21 mouse cellular contexts compared by ENCODE assay signal in genomic region chr2:75691316-75691715, GRCm38 (mm10). TPM values are rescaled to one million over a fixed set of nuclear protein-coding genes. Genes with fewer than 3 reads are reported as not detected.
DNase-seq lines count a peak whose midpoint lies in the region; ATAC-seq lines count a peak whose summit lies in the region.
"Had no signal": no experiment of that assay in that cellular context is flagged by ENCODE, and none has a peak within 500 bp of the region (broad histone marks: within the 10 kb centered on the region; RNA-seq: fewer than 3 reads in every experiment).

No protein-coding gene starts in this region.

- WGBS in heart, embryonic 10.5 days = 49% methylated on average over 8 of the region's 8 CpGs
- 42% methylated on average over 8 of the region's 8 CpGs for WGBS in heart, embryonic 14.5 days
- 52% methylated on average over 8 of the region's 8 CpGs for WGBS in heart, embryonic 16.5 days
- WGBS in midbrain, embryonic 16.5 days = 82% methylated on average over 8 of the region's 8 CpGs

- H3K4me1 ChIP-seq in heart, embryonic 10.5 days = peaks cover 78% of the 10 kb centered on the region
- H3K4me1 ChIP-seq in heart, embryonic 14.5 days (ENCODE audit: control insufficient read depth in 2 of 2, insufficient read depth in 2 of 2, low read length in 2 of 2) = peaks cover 38 to 81% of the 10 kb centered on the region in 2 experiments
- peaks cover 63% of the 10 kb centered on the region for H3K4me1 ChIP-seq in heart, embryonic 16.5 days (ENCODE audit: control insufficient read depth, insufficient read depth, low read length)
- no peaks in the 10 kb centered on the region for H3K4me1 ChIP-seq in midbrain, embryonic 16.5 days (ENCODE audit: control insufficient read depth, insufficient read depth, low read length)
- H3K4me1 ChIP-seq: forebrain, embryonic 15.5 days had no signal

- H3K27ac ChIP-seq in heart, embryonic 10.5 days = no peak overlapping the region
- peak overlapping the region in 1 of 2 experiments; percentile 57; a peak in 3 of 4 replicates for H3K27ac ChIP-seq in heart, embryonic 14.5 days (replicated peaks in 1 of 2; ENCODE audit: control insufficient read depth in 1 of 2, insufficient read depth in 1 of 2, low read depth in 2 of 2, low read length in 2 of 2)
- H3K27ac ChIP-seq in heart, embryonic 16.5 days (ENCODE audit: low read length) = peak overlapping the region; percentile 41; the same call in 1 of the 2 replicates
- no peak overlapping the region for H3K27ac ChIP-seq in midbrain, embryonic 16.5 days (ENCODE audit: low read length)
- H3K27ac ChIP-seq: embryonic facial prominence, embryonic 12.5 days; forebrain, embryonic 15.5 days; hindbrain, embryonic 10.5 days; hindbrain, embryonic 14.5 days; intestine, embryonic 15.5 days had no signal

- H3K36me3 ChIP-seq in heart, embryonic 10.5 days = 0 out of 2 replicates have a peak, but pooled peaks cover 3% of the 10 kb centered on the region
- H3K36me3 ChIP-seq in heart, embryonic 14.5 days (ENCODE audit: control insufficient read depth, insufficient read depth, low read length) = 0 out of 2 replicates have a peak, but pooled peaks cover 8% of the 10 kb centered on the region
- H3K36me3 ChIP-seq in heart, embryonic 16.5 days (ENCODE audit: control insufficient read depth, insufficient read depth) = no peaks in the 10 kb centered on the region
- no peaks in the 10 kb centered on the region for H3K36me3 ChIP-seq in midbrain, embryonic 16.5 days (ENCODE audit: control insufficient read depth, insufficient read depth, low read length)
- H3K36me3 ChIP-seq: embryonic facial prominence, embryonic 12.5 days; forebrain, embryonic 15.5 days; hindbrain, embryonic 10.5 days had no signal

- H3K4me3 ChIP-seq in heart, embryonic 10.5 days = no peak overlapping the region
- no peak overlapping the region for H3K4me3 ChIP-seq in heart, embryonic 14.5 days (ENCODE audit: control insufficient read depth in 1 of 2, insufficient read depth in 1 of 2, low read depth in 1 of 2, low read length in 2 of 2)
- no peak overlapping the region for H3K4me3 ChIP-seq in heart, embryonic 16.5 days (ENCODE audit: low read length)
- no peak overlapping the region for H3K4me3 ChIP-seq in midbrain, embryonic 16.5 days (ENCODE audit: low read depth, low read length)
- H3K4me3 ChIP-seq: embryonic facial prominence, embryonic 12.5 days; forebrain, embryonic 15.5 days; hindbrain, embryonic 10.5 days; intestine, embryonic 15.5 days had no signal

- no peak overlapping the region for H3K9ac ChIP-seq in heart, embryonic 14.5 days (ENCODE audit: low read length)
- no peak overlapping the region for H3K9ac ChIP-seq in heart, embryonic 16.5 days (ENCODE audit: low read length)
- no peak overlapping the region for H3K9ac ChIP-seq in midbrain, embryonic 16.5 days (ENCODE audit: low read depth, low read length)
- H3K9ac ChIP-seq: embryonic facial prominence, embryonic 12.5 days; forebrain, embryonic 15.5 days; hindbrain, embryonic 14.5 days; intestine, embryonic 15.5 days had no signal

- H3K27me3 ChIP-seq in heart, embryonic 10.5 days (ENCODE audit: insufficient read depth, poor library complexity, severe bottlenecking) = no peaks in the 10 kb centered on the region
- no peaks in the 10 kb centered on the region for H3K27me3 ChIP-seq in heart, embryonic 14.5 days (ENCODE audit: control insufficient read depth, insufficient read depth, low read length)
- H3K27me3 ChIP-seq in heart, embryonic 16.5 days (ENCODE audit: control insufficient read depth, insufficient read depth, low read length) = no peaks in the 10 kb centered on the region
- no peaks in the 10 kb centered on the region for H3K27me3 ChIP-seq in midbrain, embryonic 16.5 days (ENCODE audit: control insufficient read depth, insufficient read depth, low read depth, low read length)
- H3K27me3 ChIP-seq: CH12.LX; embryonic facial prominence, embryonic 12.5 days; forebrain, embryonic 15.5 days; intestine, embryonic 15.5 days; Patski had no signal

- peak overlapping the region; percentile 41 for H3K4me2 ChIP-seq in heart, embryonic 14.5 days (ENCODE audit: low read length)
- no peak overlapping the region; the same call in 1 of the 2 replicates for H3K4me2 ChIP-seq in heart, embryonic 16.5 days (ENCODE audit: low read depth, low read length)
- H3K4me2 ChIP-seq in midbrain, embryonic 16.5 days (ENCODE audit: low read length) = no peak overlapping the region
- H3K4me2 ChIP-seq: embryonic facial prominence, embryonic 12.5 days; forebrain, embryonic 15.5 days; hindbrain, embryonic 14.5 days; intestine, embryonic 15.5 days had no signal

- ATAC-seq in heart, embryonic 14.5 days (ENCODE audit: insufficient number of reproducible peaks, insufficient read depth, low FRiP score, low read depth) = no peak
- ATAC-seq in heart, embryonic 16.5 days (replicated peaks; ENCODE audit: extremely low read depth, insufficient read depth, low FRiP score) = 0 out of 2 replicates have a peak, but pooled peaks have one; percentile 24
- no peak for ATAC-seq in midbrain, embryonic 16.5 days
- ATAC-seq: activated CD4-positive, CD25-positive, alpha-beta regulatory T cell, adult 4 months; forebrain, embryonic 15.5 days; intestine, embryonic 15.5 days; Patski had no signal

- peak; percentile 3 for DNase-seq in gastrocnemius, postnatal 10 days
- no peak for DNase-seq in gastrocnemius, adult 18-20 months (ENCODE audit: low spot score)
- peak; percentile 67 for DNase-seq in heart, embryonic 10.5 days (ENCODE audit: low spot score)
- no peak for DNase-seq in heart, adult 18-20 months
- no peak for DNase-seq in heart, adult 9 months (ENCODE audit: low spot score in 2 of 2)
- DNase-seq: adrenal gland, postnatal 14 days; cerebellum, adult 11-12 months; cerebellum, adult 9-10 months; cerebellum, postnatal 25 days; kidney, adult 2 months had no signal

- H3K9me3 ChIP-seq in heart, embryonic 10.5 days = no peaks in the 10 kb centered on the region
- no peaks in the 10 kb centered on the region for H3K9me3 ChIP-seq in heart, embryonic 14.5 days (ENCODE audit: control insufficient read depth, low read length)
- no peaks in the 10 kb centered on the region for H3K9me3 ChIP-seq in heart, embryonic 16.5 days (replicated peaks; ENCODE audit: control insufficient read depth, low read length)
- no peaks in the 10 kb centered on the region for H3K9me3 ChIP-seq in midbrain, embryonic 16.5 days (replicated peaks; ENCODE audit: control insufficient read depth, low read length, poor library complexity, severe bottlenecking)
- H3K9me3 ChIP-seq: embryonic facial prominence, embryonic 12.5 days; forebrain, embryonic 15.5 days; hindbrain, embryonic 10.5 days; intestine, embryonic 15.5 days had no signal

RNA-seq across cellular contexts. Expression of gene Nfe2l2, which starts 13.1 kb away (rescaled TPM):
- 10 to 100 TPM; 28.4 to 33.3 TPM for total RNA-seq in gastrocnemius, postnatal 10 days (2021)
- 10 to 100 TPM; 34.2 to 51.0 TPM for total RNA-seq in gastrocnemius, adult 18-20 months (2021)
- polyA plus RNA-seq in heart, embryonic 10.5 days (2016; fragmentation: Nextera tagmentation; extraction: Ambion mirVana) = 42.8 and 45.0 TPM in 2 replicates
- 10 to 100 TPM; 58.8 to 61.7 TPM for total RNA-seq in heart, adult 18-20 months (2021)
- polyA plus RNA-seq in heart, embryonic 14.5 days (2014; fragmentation: Nextera tagmentation; extraction: Ambion mirVana) = 52.5 and 55.3 TPM in 2 replicates
- polyA plus RNA-seq in heart, embryonic 16.5 days (2015; fragmentation: Nextera tagmentation; extraction: Ambion mirVana) = 58.3 and 61.3 TPM in 2 replicates
- 9.3 and 9.8 TPM in 2 replicates for polyA plus RNA-seq in midbrain, embryonic 16.5 days (2015; fragmentation: Nextera tagmentation; extraction: Ambion mirVana)

RNA-seq across cellular contexts. Expression of gene Hnrnpa3, which starts 32.3 kb away (rescaled TPM):
- total RNA-seq in gastrocnemius, postnatal 10 days (2021) = 100 to 1,000 TPM; 280 to 305 TPM
- 100 to 1,000 TPM; 112 to 143 TPM for total RNA-seq in gastrocnemius, adult 18-20 months (2021)
- 188 and 209 TPM in 2 replicates for polyA plus RNA-seq in heart, embryonic 10.5 days (2016; fragmentation: Nextera tagmentation; extraction: Ambion mirVana)
- 100 to 1,000 TPM; 157 to 174 TPM for total RNA-seq in heart, adult 18-20 months (2021)
- polyA plus RNA-seq in heart, embryonic 14.5 days (2014; fragmentation: Nextera tagmentation; extraction: Ambion mirVana) = 121 and 134 TPM in 2 replicates
- polyA plus RNA-seq in heart, embryonic 16.5 days (2015; fragmentation: Nextera tagmentation; extraction: Ambion mirVana) = 139 and 182 TPM in 2 replicates
- polyA plus RNA-seq in midbrain, embryonic 16.5 days (2015; fragmentation: Nextera tagmentation; extraction: Ambion mirVana) = 169 and 217 TPM in 2 replicates

Comparison
In these comparisons a context has a peak if more than half of its experiments do, and no peak if none do; other contexts are left out.
1. DNase-seq: peak in gastrocnemius, postnatal 10 days (single experiment) and heart, embryonic 10.5 days (single experiment); none in gastrocnemius, adult 18-20 months (single experiment), heart, adult 18-20 months (0 of 2) and heart, adult 9 months (0 of 2).